Mouse (Mus musculus) midbrain, embryonic 16.5 days (tissue): ENCODE results near the gene Speer4f2. TPM values are rescaled to one million over a fixed set of nuclear protein-coding genes. Genes with fewer than 3 reads are reported as not detected.

Experiments
- ATAC-seq: fragments of 200-750 bp; cut with Nextera tagmentation; 2 replicates; pipeline ENCODE4 v1.8.0; 2017; ENCODE audit warnings: moderate TSS enrichment
- H3K27ac ChIP-seq: fragments of 300-500 bp; sonication (generic); 2 replicates; pipeline ENCODE4 v1.5.1; 2014; ENCODE audit warnings: mild to moderate bottlenecking, low read length, mixed read lengths
- H3K27me3 ChIP-seq: fragments of 300-500 bp; sonication (generic); 2 replicates; pipeline ENCODE4 v1.6.1; 2014; ENCODE audit warnings: low read depth, low read length, mixed read lengths; ENCODE audit not compliant: control insufficient read depth, insufficient read depth
- H3K36me3 ChIP-seq: fragments of 300-500 bp; sonication (generic); 2 replicates; pipeline ENCODE4 v1.6.1; 2014; ENCODE audit warnings: mild to moderate bottlenecking, low read length, moderate library complexity, mixed read lengths; ENCODE audit not compliant: control insufficient read depth, insufficient read depth
- H3K4me1 ChIP-seq: fragments of 300-500 bp; sonication (generic); 2 replicates; pipeline ENCODE4 v1.6.1; 2014; ENCODE audit warnings: mild to moderate bottlenecking, low read length, mixed read lengths; ENCODE audit not compliant: control insufficient read depth, insufficient read depth
- H3K4me2 ChIP-seq: fragments of 300-500 bp; sonication (generic); 2 replicates; pipeline ENCODE4 v1.6.1; 2014; ENCODE audit warnings: mild to moderate bottlenecking, low read length, mixed read lengths
- H3K4me3 ChIP-seq: fragments of 300-500 bp; sonication (generic); 2 replicates; pipeline ENCODE4 v1.5.1; 2014; ENCODE audit warnings: low read depth, mild to moderate bottlenecking, low read length, moderate library complexity, mixed read lengths
- H3K9ac ChIP-seq: fragments of 300-500 bp; sonication (generic); 2 replicates; pipeline ENCODE4 v1.6.1; 2014; ENCODE audit warnings: low read depth, low read length, mixed read lengths
- H3K9me3 ChIP-seq: fragments of 300-500 bp; sonication (generic); replicated peaks from 2 replicates; pipeline ENCODE4 v1.6.1; 2014; ENCODE audit warnings: mild to moderate bottlenecking, low read length, mixed read lengths; ENCODE audit not compliant: control insufficient read depth, poor library complexity, severe bottlenecking
- WGBS: fragments of 180-500 bp; shearing (Covaris S2); extraction: QIAGEN DNeasy Blood & Tissue Kit; methylation state at CpG from one replicate; pipeline ENCODE4 v1.1.7; 2014; 5-methylcytosine and 5-hydroxymethylcytosine counted together
- polyA plus RNA-seq: library from polyadenylated mRNA; unstranded; fragments of >200 nt; fragmentation: Nextera tagmentation; extraction: Ambion mirVana; gene quantifications from 2 replicates; pipeline ENCODE4 v1.2.1, GENCODE M21; 2015

Speer4f2 gene
- polyA plus RNA-seq, 1 experiment from 2014 or later: not detected

GRCm38 (mm10) chr5:17402330-17403125, 29.5 kb downstream of the Speer4f2 start:
- WGBS: 89% methylated on average over 4 of the region's 4 CpGs
- no peaks in the 10 kb centered on the region for H3K4me1 ChIP-seq

GRCm38 (mm10) chr5:17403584-17403983, 30.6 kb downstream of the Speer4f2 start:
- Histone ChIP-seq H3K4me3 (no peak overlapping the region), H3K4me1 (no peaks in the 10 kb centered on the region), H3K27ac (no peak overlapping the region), H3K9me3 (no peaks in the 10 kb centered on the region), H3K4me2 (no peak overlapping the region), H3K36me3 (no peaks in the 10 kb centered on the region), H3K9ac (no peak overlapping the region), H3K27me3 (no peaks in the 10 kb centered on the region)
- no peak for ATAC-seq

More at GRCm38 (mm10) chr5:17402330-17403125, 29.5 kb downstream of the Speer4f2 start:
- no peak overlapping the region for H3K27ac ChIP-seq
- no peaks in the 10 kb centered on the region for H3K36me3 ChIP-seq
- no peak overlapping the region for H3K9ac ChIP-seq
- no peak overlapping the region for H3K4me2 ChIP-seq
- no peaks in the 10 kb centered on the region for H3K27me3 ChIP-seq
- ATAC-seq: no peak
- H3K9me3 ChIP-seq: no peaks in the 10 kb centered on the region
- H3K4me3 ChIP-seq: no peak overlapping the region

GRCm38 (mm10) chr5:17408924-17409660, 36.1 kb downstream of the Speer4f2 start:
- H3K4me2 ChIP-seq: no peak overlapping the region
- no peak overlapping the region for H3K27ac ChIP-seq
- 84% methylated on average over 4 of the region's 4 CpGs for WGBS
- no peaks in the 10 kb centered on the region for H3K4me1 ChIP-seq
- H3K4me3 ChIP-seq: no peak overlapping the region
- no peak for ATAC-seq
- no peak overlapping the region for H3K9ac ChIP-seq
- no peaks in the 10 kb centered on the region for H3K9me3 ChIP-seq
- H3K27me3 ChIP-seq: no peaks in the 10 kb centered on the region
- H3K36me3 ChIP-seq: no peaks in the 10 kb centered on the region

- no peaks in the 10 kb centered on the region for H3K27me3 ChIP-seq
- no peak for ATAC-seq
- WGBS: 80% methylated on average over 2 of the region's 2 CpGs
- H3K9me3 ChIP-seq: no peaks in the 10 kb centered on the region
- no peaks in the 10 kb centered on the region for H3K4me1 ChIP-seq
- H3K4me3 ChIP-seq: no peak overlapping the region
- H3K27ac ChIP-seq: no peak overlapping the region
- H3K36me3 ChIP-seq: no peaks in the 10 kb centered on the region
- H3K9ac ChIP-seq: no peak overlapping the region
- H3K4me2 ChIP-seq: no peak overlapping the region
Observed at GRCm38 (mm10) chr5:17417201-17417600, 44.2 kb downstream of the Speer4f2 start.

GRCm38 (mm10) chr5:17419215-17419820, 46.3 kb downstream of the Speer4f2 start:
- no peak for ATAC-seq
- 58% methylated on average over 1 of the region's 1 CpGs for WGBS
- H3K36me3 ChIP-seq: no peaks in the 10 kb centered on the region

GRCm38 (mm10) chr5:17419921-17420320, 46.9 kb downstream of the Speer4f2 start:
- no peak overlapping the region for H3K9ac ChIP-seq
- no peak for ATAC-seq
- H3K9me3 ChIP-seq: no peaks in the 10 kb centered on the region
- H3K27ac ChIP-seq: no peak overlapping the region
- no peaks in the 10 kb centered on the region for H3K4me1 ChIP-seq
- H3K36me3 ChIP-seq: no peaks in the 10 kb centered on the region
- H3K4me2 ChIP-seq: no peak overlapping the region
- no peak overlapping the region for H3K4me3 ChIP-seq
- H3K27me3 ChIP-seq: no peaks in the 10 kb centered on the region

More at GRCm38 (mm10) chr5:17419215-17419820, 46.3 kb downstream of the Speer4f2 start:
- Histone ChIP-seq H3K27me3 (no peaks in the 10 kb centered on the region), H3K27ac (no peak overlapping the region), H3K9ac (no peak overlapping the region), H3K9me3 (no peaks in the 10 kb centered on the region), H3K4me1 (no peaks in the 10 kb centered on the region), H3K4me3 (no peak overlapping the region), H3K4me2 (no peak overlapping the region)

- Histone ChIP-seq H3K9ac (no peak overlapping the region), H3K4me2 (no peak overlapping the region), H3K27ac (no peak overlapping the region), H3K4me1 (no peaks in the 10 kb centered on the region), H3K27me3 (no peaks in the 10 kb centered on the region), H3K36me3 (no peaks in the 10 kb centered on the region), H3K9me3 (no peaks in the 10 kb centered on the region), H3K4me3 (no peak overlapping the region)
- ATAC-seq: no peak
- 71% methylated on average over 1 of the region's 1 CpGs for WGBS
Observed at GRCm38 (mm10) chr5:17422225-17422624, 49.2 kb downstream of the Speer4f2 start.

GRCm38 (mm10) chr5:17426930-17427329, 54.0 kb downstream of the Speer4f2 start:
- Histone ChIP-seq H3K9ac (no peak overlapping the region), H3K27me3 (no peaks in the 10 kb centered on the region), H3K27ac (no peak overlapping the region), H3K36me3 (no peaks in the 10 kb centered on the region), H3K9me3 (no peaks in the 10 kb centered on the region), H3K4me3 (no peak overlapping the region), H3K4me2 (no peak overlapping the region), H3K4me1 (no peaks in the 10 kb centered on the region)
- WGBS: 76% methylated on average over 1 of the region's 1 CpGs
- no peak for ATAC-seq
